Mouse (Mus musculus) ovary, adult 10 weeks (tissue): ENCODE results near the gene Lep. TPM values are rescaled to one million over a fixed set of nuclear protein-coding genes. Genes with fewer than 3 reads are reported as not detected.

Experiments
- polyA plus RNA-seq: library from polyadenylated mRNA; stranded (reverse); fragments of 350-450 nt; fragmentation: Illumina TruSeq; extraction: RNeasy Lipid Tissue Mini Kit (QIAGEN cat#74804); gene quantifications from one replicate; pipeline ENCODE4 v1.2.3, GENCODE M21; 2014

The Lep gene
- polyA plus RNA-seq = 3.9 TPM

GRCm38 (mm10) chr6:29059846-29060685 lies at the start of gene Lep:
TSS of gene Lep (plus strand) at chr6:29060220.

Other genes starting within 250 kb of the Lep start
- gene Lrrc4, start 228.5 kb upstream of the Lep start, polyA plus RNA-seq = 4.9 TPM
- 54.0 TPM for gene Rbm28, start 104.8 kb downstream of the Lep start, polyA plus RNA-seq
- 0.43 TPM for gene Prrt4, start 119.4 kb downstream of the Lep start, polyA plus RNA-seq
- 18.6 TPM for gene Impdh1, start 156.1 kb downstream of the Lep start, polyA plus RNA-seq
- 15.9 TPM for gene Hilpda, start 212.3 kb downstream of the Lep start, polyA plus RNA-seq
- not detected for gene Fam71f2, start 219.4 kb downstream of the Lep start, polyA plus RNA-seq